Mouse (Mus musculus): ENCODE measurements around the gene Zfp978. TPM values are rescaled to one million over a fixed set of nuclear protein-coding genes. Genes with fewer than 3 reads are reported as not detected.
"Not testable (repeated sequence)": the region's sequence is repeated elsewhere in the genome, so short reads cannot be mapped to it uniquely, and the experiment has no call there.

Gene Zfp978
- 0.23 and 0.58 TPM in 2 replicates for total RNA-seq (2012; rRNA removed)
- under 1 TPM in 1 of 2 experiments, not detected in 1; 0.28 TPM for polyA plus RNA-seq (2012; ENCODE audit: insufficient read depth in 1 of 2, insufficient read length in 2 of 2, low read depth in 1 of 2, low replicate concordance in 2 of 2, missing spikeins in 1 of 2)

DNA sequence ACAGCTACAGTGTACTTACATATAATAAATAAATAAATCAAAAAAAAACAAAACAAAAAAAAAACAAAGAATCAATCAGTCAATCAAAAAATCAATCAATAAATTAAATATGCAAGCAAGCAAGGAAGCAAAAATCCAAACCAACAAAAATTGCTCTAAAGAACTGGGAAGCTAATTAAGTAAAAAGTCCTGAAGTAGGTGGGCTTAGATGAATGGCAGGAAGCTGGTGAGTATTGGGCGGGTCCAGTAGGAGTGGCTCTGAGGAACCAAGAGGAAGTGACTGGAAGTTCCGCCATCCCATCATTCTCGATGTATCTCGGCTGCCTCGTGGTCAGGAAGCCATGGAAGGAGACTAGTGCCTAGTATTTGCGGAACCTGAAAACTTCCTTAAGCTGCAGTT is at the start of gene Zfp978:
Gene Zfp978, plus strand, starts transcription at position 301 of the 400 bp plus-strand sequence.
- H3K4me1 ChIP-seq (ENCODE audit: control insufficient read depth in 1 of 2, insufficient read depth in 2 of 2, low read length in 2 of 2); H3K4me3 ChIP-seq (ENCODE audit: control insufficient read depth in 1 of 2, insufficient read depth in 1 of 2, low read depth in 2 of 2, low read length in 2 of 2); H3K27me3 ChIP-seq (ENCODE audit: control insufficient read depth in 1 of 2, insufficient read depth in 2 of 2, low read length in 2 of 2); H3K9me3 ChIP-seq (replicated peaks; ENCODE audit: insufficient read depth, low read length); DNase-seq (ENCODE audit: low read depth, low spot score); H3K36me3 ChIP-seq (ENCODE audit: control insufficient read depth in 1 of 2, insufficient read depth in 2 of 2, low read length in 2 of 2); H3K79me2 ChIP-seq (ENCODE audit: control insufficient read depth, insufficient read depth, low read length, poor library complexity); H3K27ac ChIP-seq (ENCODE audit: control insufficient read depth, low read depth, low read length); H3K9ac ChIP-seq (ENCODE audit: control insufficient read depth, low read depth, low read length, poor library complexity, severe bottlenecking): not testable (repeated sequence)

DNA sequence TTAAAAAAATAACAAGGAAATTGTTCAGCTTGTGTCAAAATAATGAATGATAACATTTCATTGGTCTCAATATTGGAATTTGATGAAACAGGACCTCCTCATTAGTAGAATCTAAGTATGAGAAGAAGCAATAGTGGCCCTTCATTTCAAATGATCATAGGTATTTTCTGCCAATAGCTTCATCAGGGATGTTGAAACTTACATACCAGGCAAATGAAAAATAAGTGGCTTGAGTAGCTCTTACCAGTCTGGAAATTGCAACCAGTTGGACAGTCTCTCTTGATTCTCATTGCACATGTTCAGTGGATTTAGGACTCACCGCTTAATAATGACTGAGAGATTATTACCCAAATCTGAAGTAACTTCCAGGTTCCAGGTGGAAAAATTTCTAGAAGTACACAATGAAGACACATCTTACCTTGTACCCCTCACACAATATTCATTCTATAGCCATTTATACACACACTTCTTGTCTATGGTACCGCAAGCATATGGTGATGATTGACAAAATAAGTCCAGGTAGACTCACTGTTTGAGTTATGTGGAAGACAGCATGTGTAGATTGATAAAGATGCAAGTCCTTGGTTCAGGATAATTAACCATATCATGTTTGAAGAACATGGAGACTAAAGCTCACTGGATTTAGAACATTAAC is 25.9 kb upstream of the Zfp978 start:
- not testable (repeated sequence) for H3K9me3 ChIP-seq (replicated peaks; ENCODE audit: insufficient read depth, low read length); H3K79me2 ChIP-seq (ENCODE audit: control insufficient read depth, insufficient read depth, low read length, poor library complexity); DNase-seq (ENCODE audit: low read depth, low spot score)

DNA sequence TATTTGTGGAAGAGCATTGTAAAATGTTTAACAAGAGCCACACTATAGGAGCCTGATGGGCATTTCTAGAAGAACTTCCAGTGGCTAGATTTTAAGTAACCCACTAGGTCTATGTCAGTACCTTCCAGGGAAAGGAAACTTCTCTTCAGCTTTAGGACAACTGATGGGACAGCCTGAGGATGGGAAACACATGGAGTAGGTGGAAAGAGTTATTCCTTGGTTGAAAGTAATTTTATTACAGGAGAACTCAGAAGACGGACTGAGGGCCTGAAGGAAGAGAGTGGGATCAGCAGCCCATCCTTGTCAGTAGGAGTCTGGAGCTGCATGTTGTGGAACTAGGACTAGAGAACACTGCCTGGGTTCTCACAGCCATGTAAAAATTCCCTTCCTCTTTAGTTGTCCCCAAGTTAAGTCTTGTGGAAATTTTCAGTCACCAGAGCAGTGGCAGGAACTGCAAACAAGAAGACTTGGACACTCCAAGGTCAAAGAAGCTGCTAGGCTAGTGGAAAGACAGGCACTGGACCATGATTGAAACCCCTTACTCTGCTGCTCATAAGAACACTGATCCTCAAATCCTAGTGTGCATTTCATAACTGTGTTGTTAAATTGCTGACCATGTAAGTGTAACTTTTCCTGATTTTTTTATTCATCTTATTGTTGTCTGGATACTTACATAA is 25.3 kb upstream of the Zfp978 start:
- H3K36me3 ChIP-seq (ENCODE audit: control insufficient read depth in 1 of 2, insufficient read depth in 2 of 2, low read length in 2 of 2); H3K4me3 ChIP-seq (ENCODE audit: control insufficient read depth in 1 of 2, insufficient read depth in 1 of 2, low read depth in 2 of 2, low read length in 2 of 2); H3K79me2 ChIP-seq (ENCODE audit: control insufficient read depth, insufficient read depth, low read length, poor library complexity); H3K9me3 ChIP-seq (replicated peaks; ENCODE audit: insufficient read depth, low read length); H3K4me1 ChIP-seq (ENCODE audit: control insufficient read depth in 1 of 2, insufficient read depth in 2 of 2, low read length in 2 of 2); DNase-seq (ENCODE audit: low read depth, low spot score); H3K27me3 ChIP-seq (ENCODE audit: control insufficient read depth in 1 of 2, insufficient read depth in 2 of 2, low read length in 2 of 2); H3K27ac ChIP-seq (ENCODE audit: control insufficient read depth, low read depth, low read length); H3K9ac ChIP-seq (ENCODE audit: control insufficient read depth, low read depth, low read length, poor library complexity, severe bottlenecking): not testable (repeated sequence)

More for the DNA sequence above, 25.9 kb upstream of the Zfp978 start:
- H3K4me1 ChIP-seq (ENCODE audit: control insufficient read depth in 1 of 2, insufficient read depth in 2 of 2, low read length in 2 of 2); H3K36me3 ChIP-seq (ENCODE audit: control insufficient read depth in 1 of 2, insufficient read depth in 2 of 2, low read length in 2 of 2); H3K27ac ChIP-seq (ENCODE audit: control insufficient read depth, low read depth, low read length); H3K27me3 ChIP-seq (ENCODE audit: control insufficient read depth in 1 of 2, insufficient read depth in 2 of 2, low read length in 2 of 2); H3K9ac ChIP-seq (ENCODE audit: control insufficient read depth, low read depth, low read length, poor library complexity, severe bottlenecking); H3K4me3 ChIP-seq (ENCODE audit: control insufficient read depth in 1 of 2, insufficient read depth in 1 of 2, low read depth in 2 of 2, low read length in 2 of 2): not testable (repeated sequence)

DNA sequence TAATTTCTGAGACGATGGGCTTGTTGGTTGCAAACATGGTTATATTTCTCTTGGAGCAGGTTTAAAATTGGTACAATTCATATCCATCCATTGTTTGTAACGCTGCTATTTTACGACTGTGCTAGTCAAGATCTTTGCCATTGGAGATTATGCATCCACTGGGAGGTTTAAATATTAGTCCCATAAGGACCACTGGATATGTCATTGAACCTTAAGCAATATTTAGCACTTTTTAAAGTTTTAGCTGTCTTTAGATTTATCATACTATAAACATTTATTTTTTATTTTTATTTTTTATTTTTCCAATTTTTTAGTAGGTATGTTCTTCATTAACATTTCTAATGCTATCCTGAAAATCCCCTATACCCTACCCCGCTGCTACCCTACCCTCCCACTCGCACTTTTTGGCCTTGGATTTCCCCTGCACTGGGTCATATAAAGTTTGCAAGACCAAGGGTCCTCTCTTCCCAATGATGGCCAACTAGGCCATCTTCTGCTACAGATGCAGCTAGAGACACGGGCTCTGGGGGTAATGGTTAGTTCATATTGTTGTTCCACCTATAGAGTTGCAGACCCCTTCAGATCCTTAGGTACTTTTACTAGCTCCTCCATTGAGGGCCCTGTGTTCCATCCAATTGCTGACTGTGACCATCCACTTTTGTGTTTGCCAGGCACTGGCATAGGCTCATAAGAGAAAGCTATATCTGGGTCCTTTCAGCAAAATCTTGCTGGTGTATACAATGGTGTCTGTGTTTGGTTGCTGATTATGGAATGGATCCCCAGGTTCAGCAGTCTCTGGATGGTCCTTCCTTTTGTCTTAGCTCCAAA is 24.5 kb upstream of the Zfp978 start:
- not testable (repeated sequence) for H3K9me3 ChIP-seq (replicated peaks; ENCODE audit: insufficient read depth, low read length); DNase-seq (ENCODE audit: low read depth, low spot score); H3K9ac ChIP-seq (ENCODE audit: control insufficient read depth, low read depth, low read length, poor library complexity, severe bottlenecking); H3K4me1 ChIP-seq (ENCODE audit: control insufficient read depth in 1 of 2, insufficient read depth in 2 of 2, low read length in 2 of 2); H3K36me3 ChIP-seq (ENCODE audit: control insufficient read depth in 1 of 2, insufficient read depth in 2 of 2, low read length in 2 of 2); H3K4me3 ChIP-seq (ENCODE audit: control insufficient read depth in 1 of 2, insufficient read depth in 1 of 2, low read depth in 2 of 2, low read length in 2 of 2); H3K79me2 ChIP-seq (ENCODE audit: control insufficient read depth, insufficient read depth, low read length, poor library complexity); H3K27me3 ChIP-seq (ENCODE audit: control insufficient read depth in 1 of 2, insufficient read depth in 2 of 2, low read length in 2 of 2); H3K27ac ChIP-seq (ENCODE audit: control insufficient read depth, low read depth, low read length)

DNA sequence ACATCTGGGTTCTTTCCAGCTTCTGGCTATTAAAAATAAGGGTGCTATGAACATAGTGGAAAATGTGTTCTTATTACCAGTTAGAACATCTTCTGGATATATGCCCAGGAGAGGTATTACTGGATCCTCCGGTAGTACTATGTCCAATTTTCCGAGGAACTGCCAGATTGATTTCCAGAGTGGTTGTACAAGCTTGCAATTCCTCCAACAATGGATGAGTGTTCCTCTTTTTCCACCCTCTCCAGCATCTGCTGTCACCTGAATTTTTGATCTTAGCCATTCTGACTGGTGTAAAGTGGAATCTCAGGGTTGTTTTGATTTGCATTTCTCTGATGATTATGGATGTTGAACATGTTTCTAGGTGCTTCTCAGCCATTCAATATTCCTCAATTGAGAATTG is 23.6 kb upstream of the Zfp978 start:
- H3K27me3 ChIP-seq (ENCODE audit: control insufficient read depth in 1 of 2, insufficient read depth in 2 of 2, low read length in 2 of 2); DNase-seq (ENCODE audit: low read depth, low spot score): not testable (repeated sequence)

More for the DNA sequence above, 23.6 kb upstream of the Zfp978 start:
- H3K27ac ChIP-seq (ENCODE audit: control insufficient read depth, low read depth, low read length); H3K9me3 ChIP-seq (replicated peaks; ENCODE audit: insufficient read depth, low read length); H3K9ac ChIP-seq (ENCODE audit: control insufficient read depth, low read depth, low read length, poor library complexity, severe bottlenecking); H3K4me1 ChIP-seq (ENCODE audit: control insufficient read depth in 1 of 2, insufficient read depth in 2 of 2, low read length in 2 of 2); H3K79me2 ChIP-seq (ENCODE audit: control insufficient read depth, insufficient read depth, low read length, poor library complexity); H3K4me3 ChIP-seq (ENCODE audit: control insufficient read depth in 1 of 2, insufficient read depth in 1 of 2, low read depth in 2 of 2, low read length in 2 of 2); H3K36me3 ChIP-seq (ENCODE audit: control insufficient read depth in 1 of 2, insufficient read depth in 2 of 2, low read length in 2 of 2): not testable (repeated sequence)
